Mouse (Mus musculus): ENCODE measurements around the gene Cxcl1.
A peak's percentile ranks its signal among the peaks of the same experiment; 100 is the strongest.

Cxcl1 gene

DNA sequence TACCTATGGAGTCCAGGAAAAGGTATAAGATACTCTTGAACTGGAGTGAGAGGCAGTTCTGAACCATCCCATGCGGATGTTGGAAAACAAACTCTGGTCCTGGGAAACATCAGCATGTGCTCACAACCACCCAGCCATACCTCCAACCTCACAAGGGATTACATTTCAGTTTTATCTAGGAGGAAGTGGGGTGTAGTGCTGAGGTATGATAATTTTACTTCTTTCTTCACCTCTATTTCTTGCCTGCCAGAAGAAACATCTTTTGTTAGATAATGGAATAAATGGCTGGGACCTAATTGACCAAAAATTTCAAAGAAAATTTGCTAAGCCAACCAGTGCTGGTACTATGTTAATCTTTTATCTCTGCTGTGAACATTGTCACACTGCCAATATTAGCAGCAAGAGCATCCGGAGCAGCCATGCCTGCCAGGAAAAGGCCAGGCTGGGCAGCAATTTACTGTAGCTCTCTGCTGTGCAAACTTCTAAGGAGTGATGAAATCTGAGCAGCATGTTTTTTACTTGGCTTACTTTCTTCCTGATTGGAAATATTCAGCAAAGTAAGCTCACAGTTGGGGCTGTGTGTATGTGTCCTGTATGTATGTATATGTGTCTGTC lies 6.3 kb upstream of the Cxcl1 start:
- no peak for DNase-seq (ENCODE audit: extremely low spot score)

DNA sequence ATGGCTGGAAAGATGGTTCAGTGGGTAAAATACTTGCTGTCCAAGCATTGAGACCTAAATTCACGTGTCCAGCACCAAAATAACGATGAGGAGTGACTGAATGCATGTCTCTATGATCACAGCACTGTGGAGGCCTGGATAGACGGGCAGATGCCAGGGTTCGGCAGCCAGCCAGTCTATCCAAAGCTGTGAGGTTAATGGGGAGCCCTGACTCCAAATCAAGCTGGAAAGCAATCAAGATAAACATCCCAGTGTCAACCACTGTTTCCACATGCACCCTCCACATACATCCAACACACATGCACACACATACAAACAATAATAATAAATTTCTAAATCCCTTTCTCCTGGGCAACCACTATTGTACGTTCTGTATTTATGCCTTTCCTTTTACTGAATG lies 2.4 kb upstream of the Cxcl1 start:
- no peak for DNase-seq (ENCODE audit: extremely low spot score)

DNA sequence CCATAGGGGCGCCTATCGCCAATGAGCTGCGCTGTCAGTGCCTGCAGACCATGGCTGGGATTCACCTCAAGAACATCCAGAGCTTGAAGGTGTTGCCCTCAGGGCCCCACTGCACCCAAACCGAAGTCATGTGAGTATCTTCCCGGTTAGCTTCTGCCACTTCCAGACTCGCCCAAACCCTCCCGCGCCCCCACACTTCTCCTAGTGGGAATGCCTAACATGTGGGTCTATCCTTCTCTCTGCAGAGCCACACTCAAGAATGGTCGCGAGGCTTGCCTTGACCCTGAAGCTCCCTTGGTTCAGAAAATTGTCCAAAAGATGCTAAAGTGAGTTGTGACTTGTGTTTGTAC lies 398 bp downstream of the Cxcl1 start:
- peak; percentile 20 for DNase-seq (ENCODE audit: extremely low spot score)

DNA sequence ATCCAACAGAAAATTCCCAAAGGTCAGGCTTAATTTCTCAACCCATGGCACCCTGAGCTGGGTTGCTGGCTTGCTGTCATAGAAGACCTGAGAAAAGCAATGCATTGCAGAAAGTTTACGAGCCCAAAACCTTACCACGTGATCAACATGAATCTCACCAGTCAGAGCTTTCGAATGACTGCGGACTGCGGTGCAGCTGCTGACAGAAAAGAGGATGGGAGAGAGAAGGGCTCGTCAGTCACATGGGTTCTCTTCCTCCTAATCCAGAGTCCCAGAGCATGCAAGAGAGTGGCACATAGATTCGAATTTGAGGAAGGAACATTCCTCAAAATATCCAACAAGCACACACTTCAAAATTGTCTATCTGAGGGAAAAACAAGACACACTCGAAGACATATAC lies 3.2 kb downstream of the Cxcl1 start:
- no peak for DNase-seq (ENCODE audit: extremely low spot score)

DNA sequence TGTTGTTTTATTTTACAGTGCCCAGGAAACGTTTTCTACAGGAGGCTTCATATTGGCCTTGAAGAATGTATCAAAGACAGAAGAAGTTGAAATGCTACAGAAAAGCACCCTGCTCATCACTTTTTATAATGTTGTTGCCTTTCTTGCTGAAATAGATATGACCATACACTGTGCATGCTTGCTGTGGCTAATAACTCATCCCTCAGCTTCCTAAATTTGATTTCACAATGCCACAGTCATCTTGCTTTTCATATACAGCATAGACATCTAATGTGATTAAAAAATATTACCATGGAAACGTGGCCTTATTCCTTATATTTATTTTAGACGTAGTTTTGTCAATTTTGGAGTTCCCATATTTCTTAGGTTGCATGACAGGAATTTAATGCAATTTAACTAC lies 6.4 kb downstream of the Cxcl1 start:
- no peak for DNase-seq (ENCODE audit: extremely low spot score)

DNA sequence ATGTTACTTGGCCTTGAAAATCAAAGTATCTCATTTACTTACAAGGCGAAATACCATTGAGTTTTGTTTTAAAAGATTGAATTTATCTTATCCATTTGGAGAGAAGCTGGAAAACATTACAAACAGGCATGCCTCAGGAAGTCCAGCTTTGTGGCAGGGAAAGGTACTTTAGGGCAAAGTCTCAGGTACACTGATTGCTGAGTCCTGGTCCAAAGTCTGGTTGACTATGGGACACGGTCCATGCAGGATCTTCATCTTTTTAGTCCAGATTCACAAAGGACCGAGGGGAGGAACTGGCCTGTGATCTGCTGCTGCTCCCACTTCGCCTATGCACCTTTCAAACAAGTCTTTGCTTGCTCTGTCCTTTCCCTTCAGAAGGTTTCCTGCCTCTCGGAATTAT lies 8.3 kb downstream of the Cxcl1 start:
- DNase-seq (ENCODE audit: extremely low spot score): no peak

DNA sequence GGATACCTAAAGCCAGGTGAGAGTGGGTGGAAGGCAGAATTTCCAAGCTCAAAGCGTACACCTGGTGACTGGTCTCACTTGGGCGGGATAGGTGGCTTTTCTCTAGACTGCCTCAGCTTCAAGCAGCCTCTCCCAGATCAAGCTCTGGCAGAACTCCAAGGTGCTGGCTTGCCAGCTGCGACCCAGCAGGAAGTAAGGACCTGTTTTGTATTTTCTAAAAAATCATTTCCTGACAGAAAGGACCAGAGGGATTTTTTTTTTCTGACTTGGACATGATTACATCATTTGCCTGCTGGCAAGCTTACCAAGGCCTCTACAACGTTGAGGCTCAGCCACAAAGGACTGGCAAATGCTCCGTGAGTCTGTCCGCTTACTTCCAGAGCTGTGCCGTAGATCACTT lies 9.1 kb downstream of the Cxcl1 start:
- no peak for DNase-seq (ENCODE audit: extremely low spot score)

DNA sequence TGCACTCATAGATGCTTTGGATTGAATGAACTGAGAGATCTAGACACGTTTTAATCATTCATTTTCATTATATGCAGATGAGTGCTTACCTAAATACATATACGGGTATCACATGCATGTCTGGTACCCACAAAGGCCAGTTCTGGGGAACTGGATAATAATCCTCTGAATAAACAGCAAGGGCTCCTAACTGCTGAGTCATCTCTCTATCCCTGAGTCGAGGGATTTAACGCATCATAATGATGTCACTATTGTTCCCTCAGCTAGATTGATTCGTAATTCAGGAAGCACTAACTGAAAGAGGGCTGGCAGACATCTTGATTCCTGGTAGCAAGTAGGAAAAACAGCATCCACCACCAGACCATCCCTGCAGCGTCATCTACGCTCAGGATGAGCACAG lies 9.6 kb downstream of the Cxcl1 start:
- no peak for DNase-seq (ENCODE audit: extremely low spot score)

DNA sequence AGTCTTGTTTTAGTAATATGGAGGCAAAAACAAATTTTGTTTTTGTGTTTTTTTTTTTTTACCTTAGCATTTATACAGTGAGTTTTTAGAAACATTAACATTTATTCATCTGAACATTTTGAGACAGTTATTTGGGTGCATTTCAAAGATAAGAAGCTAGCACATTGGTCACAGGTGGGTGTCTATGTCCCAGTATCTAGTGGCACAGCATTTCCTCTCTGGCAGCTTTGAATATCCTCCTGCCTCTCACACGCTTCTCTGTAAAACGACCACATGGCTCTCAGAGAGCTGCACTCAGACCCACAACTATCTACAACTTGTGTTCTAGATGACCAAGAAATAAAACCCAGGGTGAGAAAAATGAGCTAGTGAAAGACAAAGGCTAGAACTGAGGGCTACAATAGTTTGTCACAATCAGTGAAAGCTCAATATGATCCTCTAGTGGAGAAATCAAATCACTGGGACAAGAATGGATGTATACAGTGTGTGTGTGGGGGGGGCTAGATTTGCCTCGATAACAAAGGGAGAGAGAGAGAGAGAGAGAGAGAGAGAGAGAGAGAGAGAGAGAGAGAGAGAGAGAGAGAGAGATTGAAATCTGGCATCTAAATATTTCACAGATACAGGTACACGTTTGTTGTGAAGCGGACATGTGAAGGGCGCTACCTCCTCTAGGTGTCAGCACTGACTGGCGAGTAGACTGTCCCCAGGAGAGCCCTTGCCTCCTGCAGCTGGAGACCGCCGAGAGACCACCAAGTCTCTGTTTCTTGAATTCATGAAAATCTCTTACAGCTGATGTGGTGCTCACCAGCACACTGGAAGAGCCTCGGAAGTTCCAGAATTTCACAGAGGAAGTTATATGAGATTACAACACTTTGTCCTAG lies 11.6 kb downstream of the Cxcl1 start:
- no peak for DNase-seq (ENCODE audit: extremely low spot score)

DNA sequence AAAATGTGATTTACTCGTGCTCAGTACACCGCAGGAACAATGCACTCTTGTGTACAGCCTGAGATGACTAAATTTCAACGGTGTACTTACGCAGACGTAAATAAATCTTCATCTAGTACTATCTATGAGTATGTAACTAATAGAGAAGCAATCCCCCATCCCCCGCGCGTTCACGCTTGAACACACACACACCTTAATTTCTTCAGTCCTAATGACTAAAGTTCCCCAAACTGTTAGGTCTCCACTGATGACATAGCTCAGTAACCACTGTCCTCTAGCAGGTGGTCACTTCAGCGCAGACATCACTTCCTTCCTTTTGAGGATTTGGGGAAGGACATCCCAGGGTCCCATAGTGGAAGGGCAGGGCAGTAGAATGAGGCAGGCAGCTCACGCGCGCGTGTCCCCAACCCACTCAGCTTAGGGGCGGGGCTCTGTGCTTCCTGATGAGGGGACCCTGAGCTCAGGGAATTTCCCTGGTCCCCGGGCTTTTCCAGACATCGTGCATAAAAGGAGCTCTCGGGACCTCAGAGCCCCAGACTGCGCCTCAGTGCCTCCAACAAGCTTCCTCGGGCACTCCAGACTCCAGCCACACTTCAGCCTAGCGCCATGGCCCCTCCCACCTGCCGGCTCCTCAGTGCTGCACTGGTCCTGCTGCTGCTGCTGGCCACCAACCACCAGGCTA lies 12.4 kb downstream of the Cxcl1 start, which contains the start of gene Cxcl2:
Gene Cxcl2 (plus strand): TSS at position 533 of the 682 bp plus-strand sequence.
- no peak for DNase-seq (ENCODE audit: extremely low spot score)

DNA sequence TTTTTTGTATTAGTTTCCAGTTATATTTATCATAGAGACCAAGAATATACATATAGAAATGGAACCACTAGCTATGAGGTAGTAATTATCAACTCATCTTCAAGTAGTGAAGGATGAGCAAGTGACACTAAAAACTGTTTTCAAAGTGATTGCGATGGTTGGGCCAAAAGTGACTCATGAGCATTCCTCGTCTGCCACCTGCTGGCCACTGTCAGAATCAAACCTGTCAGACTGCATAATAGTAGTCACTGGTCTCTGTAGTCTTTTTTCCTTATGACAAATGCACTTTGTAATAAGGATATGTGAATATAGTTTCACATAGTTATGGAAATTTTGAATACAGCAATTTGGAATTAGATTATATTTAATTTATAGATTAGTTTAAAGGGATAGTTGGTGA lies 17.9 kb downstream of the Cxcl1 start:
- peak; percentile 50 for DNase-seq (ENCODE audit: extremely low spot score)

DNA sequence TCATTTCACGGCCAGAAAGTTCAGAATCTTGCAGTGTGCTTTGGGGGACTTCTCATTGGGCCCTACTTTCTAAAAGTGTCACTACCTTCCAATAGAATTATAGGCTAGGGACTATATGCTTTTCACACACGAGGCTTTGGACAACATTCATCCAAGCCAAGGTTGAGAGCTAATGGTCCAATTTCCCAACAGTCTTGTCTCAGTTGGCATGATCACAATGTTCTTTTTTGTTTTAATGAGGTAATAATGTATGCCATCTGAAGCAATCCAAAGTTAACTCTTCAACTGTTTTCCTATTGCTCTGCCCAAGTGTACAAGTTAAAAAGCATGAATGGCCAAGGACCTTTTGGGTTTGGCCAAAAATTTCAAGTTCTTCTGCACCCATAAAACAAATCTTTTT lies 28.5 kb downstream of the Cxcl1 start:
- no peak for DNase-seq (ENCODE audit: extremely low spot score)

DNA sequence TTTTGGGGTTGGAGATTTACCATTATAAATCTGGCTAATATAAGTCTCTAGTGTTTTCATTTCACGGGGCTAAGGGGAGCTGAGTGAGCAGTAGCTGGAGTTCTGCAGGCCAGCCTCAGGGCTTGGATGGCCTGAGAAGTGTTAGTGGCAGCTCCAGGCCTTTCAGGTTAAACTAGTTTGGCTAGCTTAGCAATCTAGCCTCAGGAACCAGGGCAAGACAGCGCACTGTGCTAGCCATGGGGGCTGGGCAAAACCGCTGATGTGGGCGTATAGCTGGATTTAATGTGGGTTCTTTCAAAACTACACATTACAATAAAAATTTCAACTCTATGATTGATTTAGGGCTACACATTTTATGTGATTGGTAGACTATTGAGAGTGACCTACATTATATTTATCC lies 31.9 kb downstream of the Cxcl1 start:
- DNase-seq (ENCODE audit: extremely low spot score): no peak

DNA sequence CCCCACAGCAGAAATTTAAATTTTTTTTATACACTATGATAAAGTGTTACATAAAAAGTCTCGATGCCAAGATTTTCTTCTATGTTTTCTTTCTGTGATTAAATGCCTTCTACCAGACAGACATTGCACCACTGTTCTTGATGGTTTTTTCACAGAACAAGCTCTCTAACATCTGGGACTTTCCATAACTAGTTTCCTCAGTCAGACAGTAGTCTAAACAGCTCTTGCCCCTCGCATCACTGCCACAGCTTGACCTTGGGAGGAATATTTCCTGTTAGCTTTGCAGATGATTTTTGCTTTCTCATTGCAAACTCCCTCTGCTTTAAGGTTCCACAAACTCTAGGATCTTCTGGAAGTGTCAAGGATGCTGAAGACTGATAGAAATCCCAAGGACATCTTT lies 39.5 kb downstream of the Cxcl1 start:
- DNase-seq (ENCODE audit: extremely low spot score): no peak

DNA sequence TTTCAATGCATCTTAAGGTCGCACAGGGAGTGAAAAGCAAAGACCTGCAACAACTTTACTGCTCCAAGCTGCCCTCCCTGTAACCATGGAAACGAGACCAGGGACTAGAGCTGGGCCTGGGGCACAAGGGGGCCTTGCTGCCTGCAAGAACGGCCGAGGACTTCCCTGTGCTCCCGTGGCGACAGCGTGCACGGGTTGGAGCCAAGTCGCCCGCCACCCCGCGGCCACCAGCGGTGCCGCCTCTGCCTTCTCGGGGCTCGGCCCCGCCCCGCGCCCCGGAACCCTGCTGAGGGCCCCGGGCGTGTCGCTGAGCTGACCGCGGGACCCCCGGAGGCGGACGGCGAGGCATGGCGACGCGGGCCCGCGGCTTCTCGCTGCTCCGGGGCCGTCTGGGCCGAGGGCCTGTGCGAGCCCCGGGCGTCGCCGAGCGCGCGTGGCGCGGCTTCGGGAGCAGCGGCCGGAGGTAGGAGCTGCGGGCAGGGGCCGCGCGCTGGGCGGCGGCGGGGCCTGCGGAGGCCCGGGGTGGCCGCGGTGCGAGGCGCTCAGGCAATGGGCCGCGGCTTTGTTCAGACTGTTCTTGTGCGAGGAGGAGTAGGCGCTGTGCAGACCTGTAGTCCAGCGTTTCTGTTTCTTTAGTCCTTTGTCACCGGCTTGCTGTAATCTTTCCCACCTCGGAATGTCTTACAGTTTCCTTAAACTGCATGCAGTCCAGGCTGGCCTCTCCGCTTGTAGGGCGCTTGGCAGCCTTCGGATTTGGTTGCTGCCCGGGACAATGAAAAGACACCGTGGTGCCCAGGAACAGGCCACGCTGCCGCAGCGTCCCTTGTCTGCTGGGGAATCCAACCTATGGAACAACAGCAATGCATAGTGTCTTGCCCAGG lies 40.2 kb downstream of the Cxcl1 start, which contains the start of gene Mthfd2l:
Gene Mthfd2l (plus strand): TSS at position 147 of the 881 bp plus-strand sequence.
- DNase-seq (ENCODE audit: extremely low spot score): peak; percentile 89

DNA sequence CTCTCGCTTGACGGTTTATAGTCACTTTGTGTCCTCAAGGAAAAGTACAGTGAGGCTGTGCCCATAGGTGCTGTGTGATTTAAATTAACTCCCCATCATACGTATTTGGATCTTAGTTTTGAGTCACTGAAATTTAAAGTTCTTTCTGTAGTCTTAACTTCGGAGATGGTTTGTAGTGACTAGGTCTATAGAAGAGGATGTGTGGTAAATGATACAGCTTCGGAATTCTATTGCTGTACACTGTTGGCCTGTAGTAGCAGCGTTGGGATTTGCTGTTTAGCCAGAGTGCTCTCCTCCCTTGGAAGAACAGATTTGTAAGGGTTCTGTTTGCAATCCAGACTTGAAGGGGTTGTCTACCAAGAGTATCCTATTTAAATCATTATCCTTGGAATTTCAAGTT lies 40.9 kb downstream of the Cxcl1 start:
- no peak for DNase-seq (ENCODE audit: extremely low spot score)

DNA sequence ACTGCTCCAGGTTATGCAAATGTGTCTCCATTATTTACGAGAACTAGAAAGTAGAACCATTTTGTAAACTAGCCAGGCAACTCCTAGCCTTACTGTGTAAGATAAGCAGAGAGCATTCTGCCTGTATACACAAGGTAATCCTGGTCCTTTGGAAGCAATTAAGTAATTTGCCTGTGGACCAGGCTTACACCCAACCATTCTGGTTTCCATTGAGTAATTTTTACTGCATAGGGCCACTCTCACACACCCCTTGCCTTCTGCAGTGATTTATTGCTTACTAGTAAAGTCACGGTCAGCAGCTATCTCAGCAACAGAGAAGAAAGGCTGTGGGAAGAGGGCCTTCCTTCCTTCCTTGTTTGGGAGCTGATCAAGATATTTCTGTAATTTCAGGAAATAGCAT lies 45.7 kb downstream of the Cxcl1 start:
- no peak for DNase-seq (ENCODE audit: extremely low spot score)
